Mouse (Mus musculus) G1E (cell line): ENCODE measurements at regions not wholly inside any gene's neighbourhood (a gene's known extent, or its start where the extent isn't known, plus 50 kb on each side); places are given as distances from the start of the nearest gene placed in this dataset.

Experiments used
- ATAC-seq: 2 replicates; pipeline ENCODE4 v1.8.0; 2016; ENCODE audit warnings: mild to moderate bottlenecking; ENCODE audit not compliant: insufficient number of reproducible peaks, poor library complexity, low FRiP score, severe bottlenecking; ENCODE audit errors: extremely low read depth
- DNase-seq: peaks from one replicate; pipeline ENCODE4 v3.0.0; 2012; ENCODE audit warnings: low spot score
- H3K27me3 ChIP-seq: 2 replicates; pipeline ENCODE4 v1.6.1; 2012; ENCODE audit warnings: mild to moderate bottlenecking, low read length, inconsistent platforms; ENCODE audit not compliant: insufficient read depth
- H3K36me3 ChIP-seq: replicated peaks from 2 replicates; pipeline ENCODE3; 2012; ENCODE audit warnings: mild to moderate bottlenecking, inconsistent platforms
- H3K4me1 ChIP-seq: 2 replicates; pipeline ENCODE4 v1.6.1; 2012; ENCODE audit warnings: low read depth, low read length, inconsistent platforms, mixed read lengths; ENCODE audit not compliant: insufficient read depth
- H3K4me3 ChIP-seq: 2 replicates; pipeline ENCODE4 v1.5.1; 2012; ENCODE audit warnings: low read depth, mild to moderate bottlenecking, inconsistent platforms, low read length, moderate library complexity, mixed read lengths
- H3K9me3 ChIP-seq: replicated peaks from 2 replicates; pipeline ENCODE4 v1.6.1; 2012; ENCODE audit warnings: inconsistent platforms
- CTCF ChIP-seq: IDR thresholded peaks from 2 replicates; pipeline ENCODE4 v1.5.1; 2012; ENCODE audit warnings: low read depth, low read length, inconsistent platforms, mixed read lengths
- GATA1 ChIP-seq: IDR thresholded peaks from 2 replicates; pipeline ENCODE4 v1.6.1; 2012; ENCODE audit warnings: borderline replicate concordance, low read length, inconsistent platforms, mixed read lengths
- GATA2 ChIP-seq: IDR thresholded peaks from 2 replicates; pipeline ENCODE4 v1.6.1; 2012; ENCODE audit warnings: low read depth, low read length, inconsistent platforms, borderline replicate concordance
- POLR2AphosphoS5 ChIP-seq: IDR thresholded peaks from 2 replicates; pipeline ENCODE4 v1.6.1; 2012; ENCODE audit warnings: low read depth, low read length, inconsistent platforms; ENCODE audit not compliant: insufficient replicate concordance
- TAL1 ChIP-seq: conservative IDR thresholded peaks from 2 replicates; pipeline ENCODE4 v1.6.1; 2012; ENCODE audit warnings: low read depth, low read length, inconsistent platforms, mixed read lengths

DNA sequence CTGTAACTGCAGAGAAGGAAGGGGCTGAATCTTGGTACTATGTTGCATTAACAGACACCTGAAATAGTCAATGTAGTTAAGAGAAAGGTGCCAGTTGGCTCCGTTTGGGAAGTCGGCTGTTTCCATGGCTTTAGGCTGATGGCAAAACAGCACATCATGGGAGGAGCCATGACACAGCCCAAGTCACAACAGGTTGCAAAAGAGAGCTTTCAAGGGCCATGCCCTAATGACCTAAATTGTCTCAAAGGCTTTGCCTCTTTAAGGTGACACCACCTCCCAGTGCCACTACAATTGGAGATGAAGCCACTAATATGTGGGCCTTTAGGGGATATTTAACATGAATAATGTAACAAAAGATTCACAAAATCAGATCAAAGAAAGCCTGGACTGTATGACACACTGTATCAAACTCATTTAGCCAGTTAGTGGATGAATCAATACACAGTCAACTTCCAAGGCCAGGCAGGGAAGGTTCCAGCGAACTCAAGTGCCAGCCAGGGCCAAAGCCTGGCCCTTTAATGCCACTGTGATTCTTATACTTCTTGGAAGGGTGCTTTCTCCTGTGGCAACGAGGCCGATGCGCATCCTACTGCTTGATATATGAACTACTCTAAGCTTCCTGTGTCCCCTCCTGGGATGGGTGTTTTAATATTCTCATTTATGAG is 167.5 kb upstream of the Stt3b start:
- Histone ChIP-seq H3K36me3 (no peaks in the 10 kb centered on the region), H3K9me3 (peaks cover 67% of the 10 kb centered on the region), H3K4me1 (no peaks in the 10 kb centered on the region), H3K27me3 (no peaks in the 10 kb centered on the region), H3K4me3 (no peak overlapping the region)
- ATAC-seq (no peak), DNase-seq (no peak)
- TF ChIP-seq TAL1: no peak
- no peak for TF ChIP-seq GATA2
- no peak for TF ChIP-seq POLR2AphosphoS5
- no peak for TF ChIP-seq GATA1
- TF ChIP-seq CTCF: no peak

DNA sequence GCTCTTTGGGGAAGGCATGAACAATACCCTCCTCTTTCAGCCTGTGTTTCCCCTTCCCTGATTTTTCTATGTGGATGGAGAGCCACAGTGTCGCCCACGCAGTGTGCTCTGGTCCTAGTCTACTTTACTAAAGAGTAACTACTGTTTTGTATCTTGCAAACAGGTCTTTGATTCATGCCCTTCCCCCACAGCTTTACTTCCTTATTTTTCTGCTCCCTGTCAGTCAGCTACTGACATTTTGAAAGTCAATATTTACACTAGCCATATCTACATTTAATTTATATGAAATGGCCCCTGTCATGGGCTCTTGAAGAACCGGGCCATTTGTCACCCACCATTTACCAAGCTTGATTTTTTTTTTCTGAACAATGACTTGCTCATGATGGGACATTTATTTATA is 168.7 kb upstream of the Stt3b start:
- H3K9me3 ChIP-seq: peaks cover 69% of the 10 kb centered on the region
- no peaks in the 10 kb centered on the region for H3K4me1 ChIP-seq
- H3K36me3 ChIP-seq: no peaks in the 10 kb centered on the region
- ATAC-seq: no peak
- no peaks in the 10 kb centered on the region for H3K27me3 ChIP-seq
- no peak for TF ChIP-seq POLR2AphosphoS5
- TF ChIP-seq GATA2: no peak
- no peak for TF ChIP-seq CTCF
- no peak for TF ChIP-seq GATA1
- no peak for TF ChIP-seq TAL1
- no peak overlapping the region for H3K4me3 ChIP-seq
- no peak for DNase-seq

GRCm38 (mm10) chr9:115481176-115481575 is 171.0 kb upstream of the Stt3b start:
- Histone ChIP-seq H3K4me1 (no peaks in the 10 kb centered on the region), H3K36me3 (no peaks in the 10 kb centered on the region), H3K9me3 (peaks cover 58% of the 10 kb centered on the region), H3K27me3 (no peaks in the 10 kb centered on the region), H3K4me3 (no peak overlapping the region)
- TF ChIP-seq GATA2: no peak
- no peak for TF ChIP-seq GATA1
- no peak for TF ChIP-seq TAL1
- TF ChIP-seq CTCF: no peak
- no peak for TF ChIP-seq POLR2AphosphoS5
- DNase-seq (no peak), ATAC-seq (no peak)

- Histone ChIP-seq H3K36me3 (no peaks in the 10 kb centered on the region), H3K27me3 (no peaks in the 10 kb centered on the region), H3K4me1 (no peaks in the 10 kb centered on the region), H3K9me3 (peaks cover 46% of the 10 kb centered on the region), H3K4me3 (no peak overlapping the region)
- no peak for ATAC-seq
- no peak for DNase-seq
- TF ChIP-seq POLR2AphosphoS5: no peak
- TF ChIP-seq GATA2: no peak
- TF ChIP-seq GATA1: no peak
- TF ChIP-seq TAL1: no peak
- TF ChIP-seq CTCF: no peak
These were observed 172.8 kb upstream of the Stt3b start for GRCm38 (mm10) chr9:115483024-115483423.

- Histone ChIP-seq H3K27me3 (no peaks in the 10 kb centered on the region), H3K36me3 (no peaks in the 10 kb centered on the region), H3K4me1 (no peaks in the 10 kb centered on the region), H3K9me3 (peaks cover 49% of the 10 kb centered on the region), H3K4me3 (no peak overlapping the region)
- ATAC-seq (no peak), DNase-seq (no peak)
- TF ChIP-seq CTCF: no peak
- no peak for TF ChIP-seq GATA1
- TF ChIP-seq TAL1: no peak
- TF ChIP-seq POLR2AphosphoS5: no peak
- TF ChIP-seq GATA2: no peak
These were observed 173.5 kb upstream of the Stt3b start for GRCm38 (mm10) chr9:115483721-115484120.

DNA sequence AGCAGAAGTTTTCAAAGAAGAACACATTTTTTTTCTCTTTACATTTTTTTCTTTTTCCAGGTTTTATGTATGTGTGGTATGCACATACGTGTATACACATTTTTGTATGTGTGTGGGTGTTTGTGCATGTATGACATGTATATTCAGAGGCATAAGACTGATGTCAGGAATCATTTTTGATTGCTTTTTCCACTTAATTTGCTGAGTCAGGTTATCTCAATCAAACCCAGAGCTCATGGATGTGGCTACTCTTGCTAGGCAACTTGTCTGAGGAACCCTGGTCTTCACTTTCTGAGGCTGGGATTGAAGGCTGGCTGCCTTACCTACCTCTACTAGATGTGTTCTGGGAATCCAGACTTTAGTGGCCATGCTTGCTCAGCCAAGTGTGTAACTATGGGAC is 174.2 kb upstream of the Stt3b start:
- Histone ChIP-seq H3K36me3 (no peaks in the 10 kb centered on the region), H3K9me3 (peaks cover 53% of the 10 kb centered on the region), H3K27me3 (no peaks in the 10 kb centered on the region), H3K4me3 (no peak overlapping the region), H3K4me1 (no peaks in the 10 kb centered on the region)
- DNase-seq (no peak), ATAC-seq (no peak)
- TF ChIP-seq CTCF (no peak), GATA2 (no peak), POLR2AphosphoS5 (no peak), GATA1 (no peak), TAL1 (no peak)

DNA sequence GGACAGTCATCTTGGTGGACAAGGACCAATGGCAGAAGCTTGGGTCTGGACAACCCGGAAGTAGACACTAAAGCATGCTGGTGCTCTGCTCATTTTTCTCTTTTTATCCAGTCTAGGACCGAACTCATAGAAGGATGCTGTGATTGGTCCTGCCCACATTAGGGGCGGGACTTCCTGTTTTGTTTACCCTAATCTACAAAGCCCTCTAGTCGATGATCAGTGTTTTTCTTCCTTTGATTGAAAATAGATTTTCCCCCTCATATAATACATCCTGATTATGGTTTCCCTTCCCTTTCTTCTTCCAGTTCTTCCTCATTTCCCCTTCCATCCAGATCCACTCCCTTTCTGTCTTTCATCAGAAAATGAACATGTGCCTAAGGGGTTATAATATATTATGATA is 175.0 kb upstream of the Stt3b start:
- TF ChIP-seq GATA2 (no peak), POLR2AphosphoS5 (no peak), GATA1 (no peak)
- ATAC-seq: no peak
- H3K9me3 ChIP-seq: peaks cover 52% of the 10 kb centered on the region

More for the DNA sequence above, 175.0 kb upstream of the Stt3b start:
- H3K27me3 ChIP-seq: no peaks in the 10 kb centered on the region
- DNase-seq: no peak
- H3K4me3 ChIP-seq: no peak overlapping the region
- no peaks in the 10 kb centered on the region for H3K4me1 ChIP-seq
- no peaks in the 10 kb centered on the region for H3K36me3 ChIP-seq
